Comparison of ENCODE assay signal across 8 mouse cellular contexts in the genomic region with DNA sequence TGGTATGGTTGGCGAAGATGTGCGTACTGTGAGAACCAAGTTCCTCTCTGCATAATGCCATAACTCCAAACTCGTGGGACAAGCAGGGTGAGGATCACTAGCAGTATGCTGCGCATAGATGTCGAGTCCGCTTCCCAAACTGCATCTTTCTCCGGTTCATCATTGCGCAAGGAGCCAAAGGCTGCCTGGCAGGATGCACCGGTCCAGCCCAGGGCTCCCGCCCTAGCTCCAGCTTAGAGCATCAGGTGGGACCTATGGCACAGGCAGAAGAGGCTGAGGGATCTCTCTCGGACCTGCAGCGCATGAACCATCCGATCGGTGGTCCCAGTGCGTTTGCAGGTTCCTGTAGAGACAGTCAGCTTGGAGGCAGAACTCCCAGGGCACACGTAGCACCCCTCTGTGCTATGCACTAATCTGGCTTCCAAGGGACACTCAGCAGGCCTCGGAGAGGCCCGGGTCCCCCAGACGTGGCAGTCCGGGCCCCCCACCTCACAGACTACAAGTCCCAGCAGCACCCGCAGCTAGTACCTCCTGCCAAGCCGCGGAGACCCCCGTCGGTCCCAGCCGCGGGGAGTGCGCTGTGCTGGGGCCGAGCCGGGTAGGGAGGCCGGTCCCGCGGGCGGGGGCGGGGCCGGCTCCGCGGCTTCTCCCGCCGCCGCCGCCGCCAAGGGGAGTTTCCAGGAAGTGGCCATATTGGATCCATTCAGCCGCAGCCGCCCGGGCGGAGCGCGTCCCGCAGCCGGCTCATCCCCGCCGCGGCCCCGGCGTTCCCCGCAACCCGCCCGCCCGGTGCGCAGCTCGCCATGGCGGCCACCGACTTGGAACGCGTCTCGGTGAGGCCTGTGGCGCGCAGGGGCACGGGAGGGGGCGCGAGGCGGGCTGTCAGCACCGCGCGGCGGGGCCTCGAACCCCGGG. TPM values are rescaled to one million over a fixed set of nuclear protein-coding genes. Genes with fewer than 3 reads are reported as not detected.
DNase-seq lines count a peak whose midpoint lies in the region; ATAC-seq and TF ChIP-seq lines count a peak whose summit lies in the region.

TSS of gene Sept8 (plus strand) at position 51 of the 915 bp plus-strand sequence.

- 5% methylated on average over 74 of the region's 79 CpGs for WGBS in heart, embryonic 12.5 days
- 3% methylated on average over 79 of the region's 79 CpGs for WGBS in liver, embryonic 14.5 days (ENCODE audit: insufficient replicate concordance)
- 4% methylated on average over 75 of the region's 79 CpGs for whole genome bisulfite sequencing in neural tube, embryonic 11.5 days
- WGBS in stomach, postnatal 0 days: 4% methylated on average over 78 of the region's 79 CpGs

- peak within 1 kb of the TSS; percentile 45 for H3K27ac ChIP-seq in heart, embryonic 12.5 days (ENCODE audit: poor library complexity, severe bottlenecking)
- peak within 1 kb of the TSS; percentile 95 for H3K27ac ChIP-seq in liver, embryonic 14.5 days
- 0 out of 2 replicates have a peak within 1 kb of the TSS, but pooled peaks have one; percentile 27 for H3K27ac ChIP-seq in neural tube, embryonic 11.5 days (ENCODE audit: low read depth, low read length)
- H3K27ac ChIP-seq in stomach, postnatal 0 days (replicated peaks): peak within 1 kb of the TSS; percentile 89

- no peak for TF ChIP-seq EP300 in liver, embryonic 14.5 days (IDR thresholded peaks at IDR 0.05; ENCODE audit: low read depth)
- TF ChIP-seq EP300 in stomach, postnatal 0 days (optimal IDR thresholded peaks at IDR 0.05): no peak

- peak within 1 kb of the TSS; percentile 91 for H3K9ac ChIP-seq in heart, embryonic 12.5 days
- peak within 1 kb of the TSS; percentile 98 for H3K9ac ChIP-seq in liver, embryonic 14.5 days (replicated peaks)
- H3K9ac ChIP-seq in neural tube, embryonic 11.5 days (ENCODE audit: low read length): peak within 1 kb of the TSS; percentile 81
- peak within 1 kb of the TSS; percentile 86 for H3K9ac ChIP-seq in stomach, postnatal 0 days (ENCODE audit: low read length)

- H3K9me3 ChIP-seq in E14TG2a.4 (ENCODE audit: low read length): no peaks in the 10 kb centered on the region
- H3K9me3 ChIP-seq in erythroblast, embryonic 14.5 days (ENCODE audit: control insufficient read depth, low read length): no peaks in the 10 kb centered on the region
- H3K9me3 ChIP-seq in heart, embryonic 12.5 days (replicated peaks): no peaks in the 10 kb centered on the region
- H3K9me3 ChIP-seq in liver, embryonic 14.5 days (ENCODE audit: control insufficient read depth, low read length): no peaks in the 10 kb centered on the region
- H3K9me3 ChIP-seq in neural tube, embryonic 11.5 days (ENCODE audit: control insufficient read depth, low read length): no peaks in the 10 kb centered on the region
- H3K9me3 ChIP-seq in stomach, postnatal 0 days (ENCODE audit: control insufficient read depth, low read length): no peaks in the 10 kb centered on the region

- ATAC-seq in heart, embryonic 12.5 days (ENCODE audit: insufficient number of reproducible peaks, low FRiP score): peak; percentile 73
- ATAC-seq in liver, embryonic 14.5 days (ENCODE audit: insufficient read depth): peak; percentile 75
- peak; percentile 88 for ATAC-seq in neural tube, embryonic 11.5 days (ENCODE audit: insufficient read depth, low FRiP score, low TSS enrichment)
- ATAC-seq in stomach, postnatal 0 days (ENCODE audit: low FRiP score, low TSS enrichment): peak; percentile 78

- peak; percentile 39; the same call in 1 of the 2 replicates for TF ChIP-seq POLR2A in brain, embryonic 14.5 days (IDR thresholded peaks at IDR 0.05; ENCODE audit: borderline replicate concordance, extremely low read depth, insufficient read depth, insufficient read length, poor library complexity, severe bottlenecking)

- H3K4me2 ChIP-seq in heart, embryonic 12.5 days: peak within 1 kb of the TSS; percentile 89
- peak within 1 kb of the TSS; percentile 98 for H3K4me2 ChIP-seq in liver, embryonic 14.5 days (ENCODE audit: low read depth)
- H3K4me2 ChIP-seq in neural tube, embryonic 11.5 days (ENCODE audit: low read depth): peak within 1 kb of the TSS; percentile 74
- peak within 1 kb of the TSS; percentile 87 for H3K4me2 ChIP-seq in stomach, postnatal 0 days (replicated peaks; ENCODE audit: low read depth)

- H3K4me1 ChIP-seq in E14TG2a.4 (replicated peaks; ENCODE audit: low read depth, low read length): peaks cover 50% of the 10 kb centered on the region
- H3K4me1 ChIP-seq in erythroblast, embryonic 14.5 days (ENCODE audit: control insufficient read depth): peaks cover 86% of the 10 kb centered on the region
- peaks cover 36% of the 10 kb centered on the region for H3K4me1 ChIP-seq in heart, embryonic 12.5 days (replicated peaks)
- peaks cover 47 to 54% of the 10 kb centered on the region in 2 experiments for H3K4me1 ChIP-seq in liver, embryonic 14.5 days (replicated peaks; ENCODE audit: control insufficient read depth in 2 of 2, insufficient read depth in 2 of 2, low read length in 1 of 2)
- peaks cover 14% of the 10 kb centered on the region for H3K4me1 ChIP-seq in neural tube, embryonic 11.5 days (ENCODE audit: control insufficient read depth, insufficient read depth, low read length)
- H3K4me1 ChIP-seq in stomach, postnatal 0 days (replicated peaks; ENCODE audit: control insufficient read depth, insufficient read depth): no peaks in the 10 kb centered on the region; the same call in 1 of the 2 replicates

- H3K27me3 ChIP-seq in E14TG2a.4 (ENCODE audit: insufficient read depth, low read length): peaks cover 54% of the 10 kb centered on the region
- H3K27me3 ChIP-seq in erythroblast, embryonic 14.5 days (ENCODE audit: control insufficient read depth): no peaks in the 10 kb centered on the region
- H3K27me3 ChIP-seq in heart, embryonic 12.5 days (replicated peaks): peaks cover 4% of the 10 kb centered on the region; the same call in 1 of the 2 replicates
- no peaks in the 10 kb centered on the region for H3K27me3 ChIP-seq in liver, embryonic 14.5 days (ENCODE audit: control insufficient read depth, insufficient read depth, low read length)
- no peaks in the 10 kb centered on the region for H3K27me3 ChIP-seq in neural tube, embryonic 11.5 days (ENCODE audit: control insufficient read depth, insufficient read depth, low read length)
- no peaks in the 10 kb centered on the region for H3K27me3 ChIP-seq in stomach, postnatal 0 days (ENCODE audit: control insufficient read depth, insufficient read depth, low read length)

- H3K4me3 ChIP-seq in E14TG2a.4 (replicated peaks; ENCODE audit: low read length): peak within 1 kb of the TSS; percentile 83
- peak within 1 kb of the TSS; percentile 77 for H3K4me3 ChIP-seq in erythroblast, embryonic 14.5 days (replicated peaks)
- H3K4me3 ChIP-seq in heart, embryonic 12.5 days: peak within 1 kb of the TSS; percentile 91
- peak within 1 kb of the TSS; percentile 80 to 96 for H3K4me3 ChIP-seq in liver, embryonic 14.5 days (ENCODE audit: insufficient read depth in 1 of 2, low read depth in 2 of 2, low read length in 2 of 2)
- peak within 1 kb of the TSS; percentile 80 for H3K4me3 ChIP-seq in neural tube, embryonic 11.5 days (ENCODE audit: low read depth, low read length)
- peak within 1 kb of the TSS; percentile 78 for H3K4me3 ChIP-seq in stomach, postnatal 0 days (ENCODE audit: low read depth, low read length)

- no peak for TF ChIP-seq CTCF in E14TG2a.4 (conservative IDR thresholded peaks at IDR 0.05; ENCODE audit: low read length)
- no peak for TF ChIP-seq CTCF in brain, embryonic 14.5 days (IDR thresholded peaks at IDR 0.05; ENCODE audit: borderline replicate concordance, extremely low read depth, insufficient read depth, insufficient read length)
- TF ChIP-seq CTCF in liver, embryonic 14.5 days (IDR thresholded peaks at IDR 0.05; ENCODE audit: low read depth): no peak
- no peak for TF ChIP-seq CTCF in stomach, postnatal 0 days (IDR thresholded peaks at IDR 0.05; ENCODE audit: low read depth)

- peak; percentile 81 for DNase-seq in brain, embryonic 14.5 days (ENCODE audit: low read depth)
- peak; percentile 79 for DNase-seq in kidney, postnatal 10 days
- peak in 2 of 3 experiments; percentile 47 to 60 for DNase-seq in liver, embryonic 14.5 days (ENCODE audit: low read depth in 3 of 3, low spot score in 3 of 3)
- DNase-seq in neural tube, embryonic 11.5 days (ENCODE audit: low spot score): peak; percentile 76
- peak; percentile 80 for DNase-seq in stomach, postnatal 0 days (ENCODE audit: low spot score)

- no peaks in the 10 kb centered on the region for H3K36me3 ChIP-seq in E14TG2a.4 (ENCODE audit: insufficient read depth, low read length)
- H3K36me3 ChIP-seq in erythroblast, embryonic 14.5 days (ENCODE audit: control insufficient read depth): peaks cover 25% of the 10 kb centered on the region
- H3K36me3 ChIP-seq in heart, embryonic 12.5 days: no peaks in the 10 kb centered on the region
- H3K36me3 ChIP-seq in liver, embryonic 14.5 days (replicated peaks; ENCODE audit: control insufficient read depth, insufficient read depth, low read depth): no peaks in the 10 kb centered on the region; the same call in 1 of the 2 replicates
- no peaks in the 10 kb centered on the region for H3K36me3 ChIP-seq in neural tube, embryonic 11.5 days (ENCODE audit: control insufficient read depth, insufficient read depth, low read length)
- H3K36me3 ChIP-seq in stomach, postnatal 0 days (ENCODE audit: control insufficient read depth, insufficient read depth, low read length): no peaks in the 10 kb centered on the region

RNA-seq across cellular contexts. Expression of gene Sept8, which starts in this region (rescaled TPM):
- 36.5 and 38.4 TPM in 2 replicates for polyA plus RNA-seq in brain, embryonic 14.5 days (2012; rRNA removed)
- polyA plus RNA-seq in erythroblast, embryonic 14.5 days (2012): 7.5 and 7.8 TPM in 2 replicates
- polyA plus RNA-seq in heart, embryonic 12.5 days (2016; fragmentation: Nextera tagmentation; extraction: Ambion mirVana): 25.1 and 28.4 TPM in 2 replicates
- polyA plus RNA-seq in liver, embryonic 14.5 days (2012; rRNA removed): 25.4 and 33.1 TPM in 2 replicates
- 18.3 and 21.5 TPM in 2 replicates for polyA plus RNA-seq in liver, embryonic 14.5 days (2014; fragmentation: Nextera tagmentation; extraction: Ambion mirVana)
- polyA plus RNA-seq in neural tube, embryonic 11.5 days (2014; fragmentation: Nextera tagmentation; extraction: Ambion mirVana): 21.5 and 21.8 TPM in 2 replicates
- polyA plus RNA-seq in stomach, postnatal 0 days (2015; fragmentation: Nextera tagmentation; extraction: Ambion mirVana): 21.2 and 21.5 TPM in 2 replicates

Comparison
In these comparisons a context has a peak if more than half of its experiments do, and no peak if none do; other contexts are left out.
1. Peak in every context shown above with its lines: DNase-seq, ATAC-seq, H3K4me3 ChIP-seq and H3K27ac ChIP-seq.
2. H3K27ac ChIP-seq: peak in every context shown above with its lines; median percentile 95 in liver, embryonic 14.5 days; 89 in stomach, postnatal 0 days; 45 in heart, embryonic 12.5 days; 27 in neural tube, embryonic 11.5 days.